Mouse (Mus musculus) liver, postnatal 0 days (tissue): ENCODE results near the gene Cpt1c.

Source experiments
- CTCF ChIP-seq: sonication (generic); IDR thresholded peaks from 2 replicates; pipeline ENCODE4 v1.5.1; 2016; ENCODE audit warnings: antibody characterized with exemption, low read depth
- EP300 ChIP-seq: IDR thresholded peaks from 2 replicates; pipeline ENCODE4 v1.6.1; 2016; ENCODE audit warnings: antibody characterized with exemption, low read depth, mild to moderate bottlenecking

GRCm38 (mm10) chr7:44965975-44966374, 8.7 kb downstream of the Cpt1c start:
- TF ChIP-seq EP300 = no peak
- TF ChIP-seq CTCF = peak; percentile 37
